Mouse (Mus musculus): Measurements from ENCODE around the gene 4933428G20Rik.
A peak's percentile ranks its signal among the peaks of the same experiment; 100 is the strongest.

The 4933428G20Rik gene

DNA sequence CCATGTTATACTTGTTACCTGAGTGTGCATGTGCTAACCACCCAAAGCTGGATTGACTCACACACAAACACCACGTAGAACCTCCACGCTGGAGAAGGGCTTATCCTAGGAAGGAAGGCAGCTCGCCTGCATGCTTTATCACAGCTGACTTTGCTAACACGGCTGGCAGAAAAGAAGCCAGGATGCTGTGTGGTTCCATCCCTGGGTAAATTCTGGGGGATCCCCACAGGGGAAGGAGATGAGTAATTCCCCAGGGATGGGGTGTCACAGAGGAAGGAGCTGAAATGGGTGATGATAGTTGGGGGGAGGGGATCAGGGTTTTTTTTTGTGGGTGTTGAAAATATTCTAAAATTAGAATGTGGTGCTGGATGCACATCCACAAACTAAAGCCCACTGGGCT lies 5.6 kb upstream of the 4933428G20Rik start:
- no peak for DNase-seq (ENCODE audit: low read depth)

DNA sequence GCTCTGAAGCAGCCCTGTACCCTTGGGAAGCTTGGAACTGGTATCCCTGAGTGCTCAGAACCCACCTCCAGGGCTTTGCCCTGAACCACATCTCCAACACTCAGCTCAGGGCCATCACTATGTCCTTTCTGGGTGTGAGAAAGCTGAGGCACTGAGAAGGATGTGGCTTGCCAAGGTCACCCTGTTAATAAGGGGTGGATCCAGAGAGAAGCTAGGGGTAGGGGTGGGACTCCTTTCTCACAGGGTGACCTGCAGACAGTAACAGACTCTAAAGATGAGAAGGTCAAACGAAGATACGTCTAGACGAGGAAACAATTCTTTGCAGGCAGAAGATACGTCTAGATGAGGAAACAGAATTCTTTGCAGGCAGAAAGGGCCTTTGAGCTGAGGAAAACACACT lies 2.7 kb upstream of the 4933428G20Rik start:
- DNase-seq (ENCODE audit: low read depth): no peak

- DNase-seq (ENCODE audit: low read depth): no peak
Measured at GRCm38 (mm10) chr11:97502383-97502782, 2.2 kb upstream of the 4933428G20Rik start.

DNA sequence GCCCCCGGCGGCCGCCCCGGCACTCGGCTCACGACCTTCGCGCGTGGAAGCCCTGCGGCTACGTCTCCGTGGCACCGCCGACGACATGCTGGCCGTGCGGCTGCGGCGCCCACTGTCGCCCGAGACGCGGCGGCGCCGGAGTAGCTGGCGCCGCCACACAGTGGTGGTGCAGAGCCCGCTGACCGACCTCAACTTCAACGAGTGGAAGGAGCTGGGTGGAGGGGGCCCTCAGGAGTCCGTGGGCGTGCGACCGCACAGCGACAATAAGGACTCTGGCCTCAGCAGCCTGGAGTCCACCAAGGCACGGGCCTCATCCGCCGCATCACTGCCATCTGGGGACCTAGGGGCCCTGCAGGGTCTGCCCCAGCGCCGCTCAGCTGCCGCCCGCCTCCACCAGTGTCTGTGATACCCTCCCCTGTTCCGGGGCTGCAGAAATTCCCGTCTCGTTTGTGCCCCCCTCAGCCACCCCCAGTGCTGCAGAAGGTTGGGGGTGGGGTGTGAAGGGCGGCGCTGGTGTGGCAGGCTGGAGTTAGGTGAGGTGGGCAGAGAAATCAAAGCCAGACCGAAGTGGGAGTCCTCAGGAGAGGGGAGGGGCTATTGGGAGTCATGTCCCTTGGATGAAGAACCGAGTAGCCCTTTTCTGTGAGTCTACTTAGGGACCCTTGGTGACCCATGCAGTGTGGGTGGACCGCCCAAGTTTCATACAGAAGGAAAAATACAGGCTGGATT lies 744 bp upstream of the 4933428G20Rik start:
- DNase-seq (ENCODE audit: low read depth): no peak

DNA sequence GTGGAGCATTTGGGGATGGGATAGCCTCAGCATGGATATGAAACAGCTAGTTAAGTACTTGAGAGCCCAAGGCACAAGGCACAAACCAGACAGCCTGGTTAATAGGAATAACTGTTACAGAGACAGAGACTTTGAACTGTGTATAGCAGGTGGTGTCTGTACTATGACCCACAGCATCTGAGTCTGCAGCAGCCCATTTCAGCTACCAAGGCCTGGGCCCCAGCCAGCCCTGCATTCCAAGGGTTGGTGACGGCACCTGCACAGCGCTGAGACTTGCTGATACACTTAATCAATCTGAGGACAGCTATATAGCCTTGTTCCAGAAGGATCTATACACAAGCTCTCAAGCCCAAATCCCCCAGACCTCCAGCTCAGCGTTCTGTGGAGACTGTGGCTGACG lies 2.6 kb downstream of the 4933428G20Rik start:
- DNase-seq (ENCODE audit: low read depth): no peak

GRCm38 (mm10) chr11:97492836-97493235 lies 7.3 kb downstream of the 4933428G20Rik start:
- DNase-seq (ENCODE audit: low read depth): no peak

DNA sequence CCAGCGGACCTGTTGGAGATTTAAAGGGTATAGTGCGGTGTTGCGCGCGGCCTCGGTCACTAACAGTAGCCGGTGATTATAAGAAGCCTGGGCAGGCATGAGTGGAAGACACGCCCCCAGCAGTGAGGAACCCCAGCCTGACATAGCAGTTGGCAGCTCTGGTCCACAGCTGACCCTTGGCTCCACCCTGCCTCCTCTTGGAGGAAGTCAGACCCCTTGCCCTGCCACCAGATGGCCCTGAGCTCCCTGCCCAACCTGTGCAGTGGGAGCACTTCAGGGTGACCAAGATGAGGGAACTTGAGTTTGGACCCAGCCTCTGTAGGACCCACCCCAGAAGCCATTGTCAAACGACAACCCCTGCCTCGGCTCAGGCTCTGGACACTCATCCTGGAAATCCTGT lies 8.5 kb downstream of the 4933428G20Rik start:
- no peak for DNase-seq (ENCODE audit: low read depth)

DNA sequence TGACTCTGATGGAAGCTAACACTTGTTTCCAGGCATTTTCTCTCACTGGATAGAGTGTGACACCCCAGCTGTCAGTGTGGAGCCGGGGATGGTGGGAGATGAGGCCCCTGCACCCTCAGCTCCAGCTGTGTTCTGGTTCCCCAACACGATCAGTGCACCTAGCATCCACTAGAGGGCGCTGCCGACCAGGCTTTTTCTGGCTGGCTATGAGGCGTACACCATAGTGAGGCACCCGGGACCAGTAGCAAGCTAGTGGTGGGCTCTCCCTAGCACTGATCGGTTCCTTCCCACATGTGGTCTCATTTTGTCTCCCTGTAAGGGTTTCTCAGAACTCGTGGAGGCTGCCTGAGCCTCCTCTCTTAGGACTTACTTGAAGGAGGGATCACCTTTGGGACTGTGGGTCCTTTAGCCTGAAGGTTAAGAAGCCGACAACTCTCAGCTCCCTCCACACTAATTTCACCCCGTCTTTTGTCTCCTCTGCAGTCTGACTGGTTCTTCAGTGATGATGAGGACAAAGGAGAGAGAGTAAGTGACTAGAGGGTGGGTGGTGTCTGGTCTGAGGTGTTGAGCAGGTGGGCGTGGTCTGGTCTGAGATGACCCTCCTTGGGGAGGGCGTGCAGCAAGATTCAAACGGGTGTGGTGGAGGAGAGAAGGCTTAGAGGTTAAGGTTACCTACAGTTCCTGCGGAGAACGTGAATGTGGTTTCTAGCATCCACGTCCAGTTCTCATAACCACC lies 10.4 kb downstream of the 4933428G20Rik start:
- peak; percentile 58 for DNase-seq (ENCODE audit: low read depth)

GRCm38 (mm10) chr11:97487656-97488055 lies 12.5 kb downstream of the 4933428G20Rik start:
- DNase-seq (ENCODE audit: low read depth): no peak

DNA sequence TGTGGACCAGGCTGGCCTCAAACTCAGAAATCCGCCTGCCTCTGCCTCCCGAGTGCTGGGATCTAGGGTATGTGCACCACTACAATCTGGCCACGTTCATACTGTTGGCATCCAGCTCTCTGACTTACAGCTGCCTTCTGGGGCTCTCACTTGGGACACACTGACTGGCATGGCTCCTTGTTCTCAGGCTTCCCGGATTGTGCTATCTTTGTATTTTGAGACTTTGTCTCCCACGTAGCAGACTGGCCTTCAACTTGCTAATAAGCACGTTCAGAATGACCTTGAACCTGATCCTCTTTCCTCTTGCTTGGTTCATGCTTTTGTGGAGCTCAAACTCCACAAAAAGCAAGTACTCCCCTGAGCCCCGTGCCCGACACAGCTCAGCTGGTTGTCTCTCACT lies 14.5 kb downstream of the 4933428G20Rik start:
- DNase-seq (ENCODE audit: low read depth): no peak

DNA sequence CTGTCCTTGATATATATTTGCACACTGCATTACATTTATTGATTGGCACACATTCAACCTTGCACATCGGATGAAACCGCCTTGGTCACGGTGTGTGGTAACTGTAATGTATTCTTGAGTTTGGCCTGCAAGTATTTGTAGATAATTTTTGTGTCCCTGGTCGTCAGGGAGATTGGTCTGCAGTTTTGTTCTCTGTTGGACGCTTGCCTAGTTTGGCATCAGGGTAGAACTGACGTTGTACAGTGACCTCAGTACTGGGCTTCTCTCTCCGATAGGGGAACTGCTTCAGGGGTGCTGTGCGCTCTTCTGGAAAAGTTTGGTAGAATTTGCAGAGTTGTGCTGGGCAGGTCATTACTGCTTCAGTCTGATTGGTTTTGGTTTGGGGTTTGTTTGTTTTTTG lies 20.3 kb downstream of the 4933428G20Rik start:
- DNase-seq (ENCODE audit: low read depth): no peak

DNA sequence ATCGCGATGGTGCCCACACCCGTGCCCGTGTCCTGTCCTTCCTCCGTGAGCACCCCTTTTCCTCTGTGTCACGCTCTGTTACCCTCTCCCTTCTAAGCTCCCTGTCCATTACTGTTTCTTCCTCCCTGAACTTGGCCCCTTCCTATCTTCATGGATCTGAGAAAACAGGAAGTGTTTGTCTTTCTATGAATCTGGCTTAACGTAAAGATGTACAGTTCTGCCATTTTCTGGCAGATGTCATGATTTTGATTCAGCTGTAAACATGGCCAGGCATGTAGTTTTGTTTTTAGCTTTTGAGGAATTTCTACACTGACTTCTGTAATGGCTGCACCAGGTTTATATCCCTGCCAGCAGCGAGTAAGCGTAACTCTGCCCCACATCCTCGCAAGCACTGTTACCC lies 21.1 kb downstream of the 4933428G20Rik start:
- no peak for DNase-seq (ENCODE audit: low read depth)

DNA sequence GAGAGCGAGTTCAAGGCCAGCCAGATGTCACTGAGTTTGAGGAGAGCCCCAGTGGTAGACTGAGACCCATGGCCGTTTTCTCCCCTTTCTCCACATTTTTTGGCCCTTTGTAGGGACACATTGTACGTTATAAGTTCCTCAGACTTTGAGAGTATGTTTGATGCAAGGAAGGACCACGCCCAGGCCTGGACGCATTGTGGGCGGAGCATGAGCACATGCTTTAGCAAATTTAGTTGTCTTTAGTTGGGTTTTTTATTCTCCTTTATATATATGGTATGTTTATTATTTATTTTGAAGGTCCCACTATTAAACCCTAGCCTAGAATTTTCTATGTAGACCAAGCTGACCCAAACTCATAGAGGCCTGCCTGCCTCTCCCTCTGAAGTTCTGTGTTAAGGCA lies 21.8 kb downstream of the 4933428G20Rik start:
- DNase-seq (ENCODE audit: low read depth): no peak

DNA sequence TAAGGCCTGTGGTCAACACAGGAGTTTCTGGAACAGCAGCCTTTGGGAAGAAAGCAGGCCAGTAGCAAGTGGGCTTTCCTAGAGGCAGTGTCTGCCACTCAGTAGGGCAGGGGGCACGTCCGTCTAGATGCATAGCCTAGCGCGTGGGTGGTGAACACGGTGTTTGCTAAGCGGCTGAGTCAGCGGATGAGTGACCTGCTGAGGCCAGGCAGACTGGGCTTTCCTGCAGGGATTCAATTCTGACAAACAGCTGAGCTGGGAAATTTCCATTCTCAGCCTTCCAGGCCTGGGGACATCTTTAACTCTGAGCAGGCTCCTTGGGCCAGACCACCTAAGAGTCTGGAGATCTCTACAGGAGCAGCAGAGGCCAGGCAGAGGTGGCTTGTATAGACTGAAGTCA lies 22.7 kb downstream of the 4933428G20Rik start:
- DNase-seq (ENCODE audit: low read depth): no peak

- peak; percentile 58 for DNase-seq (ENCODE audit: low read depth)
Measured at GRCm38 (mm10) chr11:97476334-97477095, 23.6 kb downstream of the 4933428G20Rik start.

DNA sequence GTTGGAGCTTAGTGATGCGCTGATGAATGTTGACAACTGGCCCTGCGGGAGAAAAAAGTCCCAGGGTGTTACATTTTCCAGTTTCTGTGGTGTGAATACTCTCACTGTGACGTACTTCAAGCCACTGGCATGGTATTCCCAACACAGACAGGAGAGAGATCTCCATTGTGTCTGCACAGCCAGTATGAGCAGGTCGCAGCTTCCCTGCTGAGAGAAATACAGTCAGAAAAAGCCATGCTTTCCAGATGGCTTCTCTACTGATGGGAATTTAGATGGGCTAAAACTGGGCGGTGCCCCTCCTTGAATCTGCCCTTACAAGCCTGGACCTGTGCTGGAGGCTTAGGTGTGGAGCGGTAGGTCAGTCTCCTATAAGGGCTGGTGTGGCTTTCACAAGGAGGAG lies 28.9 kb downstream of the 4933428G20Rik start:
- no peak for DNase-seq (ENCODE audit: low read depth)

DNA sequence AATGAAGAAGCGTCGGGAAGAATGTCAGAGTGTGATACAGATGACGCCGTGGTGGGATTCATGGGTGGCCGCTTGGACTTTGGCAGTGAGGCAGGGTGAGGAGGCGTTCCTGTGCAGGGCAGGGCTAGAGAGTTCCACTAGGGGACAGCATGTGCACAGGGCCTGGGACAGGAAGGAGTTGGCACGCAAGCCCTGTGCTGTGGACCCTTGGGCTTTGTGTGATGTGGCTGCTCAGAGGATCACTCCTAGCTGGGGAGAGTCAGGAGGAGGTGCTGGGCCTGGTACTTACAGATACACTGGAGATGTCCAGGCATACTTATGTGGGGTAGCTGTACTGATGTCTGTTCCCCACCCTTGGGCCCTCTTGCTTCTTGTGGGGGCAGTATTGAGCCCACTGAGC lies 30.3 kb downstream of the 4933428G20Rik start:
- no peak for DNase-seq (ENCODE audit: low read depth)

DNA sequence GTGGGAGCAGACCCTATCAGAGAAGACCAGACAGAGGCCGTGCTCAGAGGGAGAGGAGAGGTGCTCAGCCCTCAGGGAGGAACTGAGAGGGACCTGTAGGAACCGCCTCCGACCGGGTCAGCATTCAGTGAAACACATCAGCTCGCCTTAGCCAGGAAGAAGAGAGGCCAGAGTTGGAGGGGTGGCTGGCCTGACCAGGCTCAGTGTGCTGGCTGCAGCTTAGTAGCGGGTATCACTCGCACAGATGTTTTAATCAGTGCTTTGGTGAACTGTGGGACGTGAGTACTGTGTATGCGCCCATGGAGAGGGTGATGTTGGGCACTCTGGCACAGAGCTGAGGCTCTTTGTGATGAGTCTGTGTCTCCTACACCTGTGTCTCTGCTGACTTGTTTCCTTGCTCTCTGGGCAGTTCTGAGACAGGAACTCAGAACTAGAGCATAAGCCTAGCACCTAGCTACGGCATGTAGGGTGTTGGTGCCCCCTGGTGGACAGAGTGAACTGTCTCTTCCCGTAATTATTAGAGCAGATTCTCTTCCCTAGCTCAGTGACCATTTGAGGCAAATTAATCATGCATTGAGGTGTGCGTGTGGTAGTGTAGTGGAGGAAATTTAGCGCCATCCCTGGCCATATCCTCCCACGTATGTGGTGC lies 31.4 kb downstream of the 4933428G20Rik start:
- peak; percentile 83 for DNase-seq (ENCODE audit: low read depth)

GRCm38 (mm10) chr11:97466444-97467160 lies 33.5 kb downstream of the 4933428G20Rik start:
- no peak for DNase-seq (ENCODE audit: low read depth)

- no peak for DNase-seq (ENCODE audit: low read depth)
Measured at GRCm38 (mm10) chr11:97465957-97466356, 34.2 kb downstream of the 4933428G20Rik start.

DNA sequence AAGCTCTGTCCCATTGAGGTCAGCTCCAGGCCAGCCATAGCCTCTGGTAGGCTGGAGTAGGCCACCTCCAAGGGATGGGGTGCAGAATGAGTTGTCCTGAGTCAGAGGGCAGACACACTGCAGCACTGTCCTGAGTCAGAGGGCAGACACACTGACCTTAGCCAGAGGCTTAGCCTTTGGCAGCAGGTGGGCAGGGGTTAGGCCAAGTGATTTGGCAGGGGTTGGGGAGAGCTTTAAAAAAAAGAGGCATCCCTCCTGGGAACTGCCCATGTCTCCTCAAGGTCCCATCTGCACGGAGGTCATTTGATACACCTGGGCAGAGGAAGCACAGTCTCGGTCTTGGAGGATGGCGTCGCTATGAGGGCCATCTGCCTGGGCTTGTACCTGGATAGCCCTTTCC lies 36.1 kb downstream of the 4933428G20Rik start:
- DNase-seq (ENCODE audit: low read depth): no peak

DNA sequence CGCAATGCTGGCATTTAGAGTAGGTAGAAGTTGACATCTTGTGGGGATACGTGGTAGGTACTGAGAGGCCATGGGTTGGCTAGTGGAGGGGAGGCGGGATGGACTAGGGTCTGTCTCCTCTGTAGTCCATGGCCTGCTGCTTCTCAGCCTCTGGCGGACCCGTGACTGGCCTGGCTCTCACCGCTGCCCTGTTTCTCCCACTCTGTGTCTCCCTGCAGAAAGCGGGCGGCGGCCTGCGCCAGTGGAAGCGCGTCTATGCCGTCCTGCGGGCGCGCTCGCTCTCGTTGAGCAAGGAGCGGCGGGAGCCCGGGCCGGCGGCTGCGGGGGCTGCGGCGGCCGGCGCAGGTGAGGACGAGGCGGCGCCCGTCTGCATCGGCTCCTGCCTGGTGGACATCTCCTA lies 37.0 kb downstream of the 4933428G20Rik start:
- no peak for DNase-seq (ENCODE audit: low read depth)

Measured in c-Kit-positive CD71-positive TER-119-negative erythroid progenitor cells, embryonic 14.5 days (primary cell).